Mouse (Mus musculus) stomach, postnatal 0 days (tissue): ENCODE results near the gene Ssu2.

Experiments used
- CTCF ChIP-seq: IDR thresholded peaks from 2 replicates; pipeline ENCODE4 v1.5.1; 2016; ENCODE audit warnings: antibody characterized with exemption, low read depth, mild to moderate bottlenecking, moderate library complexity
- EP300 ChIP-seq: optimal IDR thresholded peaks from 2 replicates; pipeline ENCODE3; 2016; ENCODE audit warnings: antibody characterized with exemption

DNA sequence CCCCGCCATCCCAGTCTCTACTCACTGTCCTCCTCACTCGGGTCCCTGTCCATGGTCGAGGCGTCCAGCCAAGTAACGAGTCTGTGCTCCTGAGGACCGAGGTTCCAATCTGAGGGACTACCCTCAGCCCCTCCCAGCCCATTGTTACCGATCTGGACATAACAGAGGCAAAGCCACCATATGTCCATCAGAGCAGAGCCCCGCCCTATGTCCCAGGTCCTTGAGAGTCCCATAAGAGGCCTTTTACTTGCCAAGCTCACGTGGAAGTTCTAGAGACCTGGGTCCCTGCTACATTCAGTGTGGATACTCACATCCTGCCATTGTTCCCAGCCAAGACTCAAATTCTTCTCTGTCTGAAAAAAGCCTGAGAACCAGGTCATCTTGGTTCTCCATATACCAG is at the start of gene Ssu2:
- TF ChIP-seq CTCF, result no peak
- TF ChIP-seq EP300, result no peak
